Mouse (Mus musculus) v-Abl transformed pro-B cells (cell line): ENCODE data around the gene Mast1.

ENCODE experiments used
- in situ Hi-C, 2 experiments: fragments of 400-800 bp; cut with MboI; formaldehyde crosslinking; loops; one replicate each; pipeline ENCODE4 v1.15.1; 2025; ENCODE audit not compliant: unreplicated experiment in 2 of 2

The Mast1 gene

DNA sequence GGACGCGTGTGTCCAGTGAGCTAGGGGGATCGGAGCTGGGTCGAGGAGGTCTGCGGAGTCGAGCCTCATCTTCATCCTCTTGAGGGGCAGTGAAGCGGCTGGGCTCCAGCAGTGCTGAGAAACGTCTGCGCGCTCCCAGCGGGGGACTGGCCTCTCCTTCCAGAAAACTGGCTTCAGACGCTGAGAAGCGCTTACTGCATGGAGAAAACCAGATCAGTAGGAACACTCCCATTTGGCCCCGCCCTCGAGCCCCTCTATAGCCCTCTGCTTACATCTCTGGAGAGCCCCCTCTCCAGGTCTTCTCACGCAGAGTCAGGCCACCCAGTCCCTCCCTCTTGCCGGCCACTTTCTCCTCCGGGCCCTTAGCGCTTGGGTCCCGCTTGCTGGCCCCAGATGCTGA, 19.4 kb downstream of the Mast1 start:
- in situ Hi-C loops: no loop called here

DNA sequence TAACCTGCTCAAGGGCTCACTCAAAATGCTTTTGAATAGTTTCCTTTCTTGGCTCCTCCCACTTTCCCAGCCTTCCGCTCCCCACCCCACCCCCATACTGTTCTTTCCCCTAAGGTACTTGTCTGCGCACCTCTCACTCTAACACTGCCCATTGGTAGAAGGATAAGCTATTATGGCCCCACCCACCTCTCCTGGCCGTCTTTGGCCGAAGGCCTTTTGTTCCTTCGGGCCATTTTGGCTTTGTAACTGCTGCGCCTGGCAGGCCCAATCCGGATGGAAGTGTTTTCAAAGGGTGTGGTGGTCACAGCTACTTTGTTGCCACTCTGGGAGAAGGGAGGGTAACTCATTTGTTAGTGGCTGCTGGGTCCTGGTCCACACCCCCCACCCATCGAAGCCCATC, 21.9 kb downstream of the Mast1 start:
- in situ Hi-C loops: no loop called here

DNA sequence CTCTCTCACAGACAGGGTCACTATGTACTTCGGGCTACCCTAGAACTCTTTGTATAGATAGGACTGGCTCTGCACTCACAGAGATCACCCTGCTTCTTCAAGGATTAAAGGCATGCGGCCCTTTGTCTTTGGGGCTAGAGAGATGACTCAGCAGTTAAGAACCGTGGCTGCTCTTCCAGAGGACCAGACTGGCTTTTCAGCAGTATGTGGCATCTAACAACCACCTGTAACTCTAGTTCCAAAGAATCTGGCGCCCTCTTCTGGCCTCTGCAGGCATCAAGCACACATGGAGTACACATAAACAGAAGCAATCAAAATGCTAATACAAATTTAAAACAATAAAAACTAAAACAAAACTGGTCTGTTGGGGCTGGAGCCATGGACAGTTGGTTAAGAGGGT, 23.2 kb downstream of the Mast1 start:
- in situ Hi-C loops: no loop called here

DNA sequence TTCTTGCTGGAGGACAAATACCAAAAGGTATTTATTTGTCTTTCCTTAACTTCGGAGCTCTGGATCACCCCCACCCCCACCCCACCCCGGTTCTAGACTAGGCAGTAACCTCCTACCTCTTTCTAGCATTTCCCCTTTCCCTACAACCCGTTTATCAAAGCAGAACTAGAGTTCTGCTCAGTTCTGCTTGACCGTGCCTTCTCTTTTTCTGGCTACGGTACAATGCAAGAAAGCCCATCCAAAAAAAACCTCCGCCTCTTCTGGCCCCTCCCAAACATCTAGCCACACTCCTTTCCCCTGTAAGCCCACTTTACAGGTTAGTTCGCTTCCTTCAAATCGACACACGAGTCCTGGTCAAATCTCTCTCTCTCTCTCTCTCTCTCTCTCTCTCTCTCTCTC, 23.7 kb downstream of the Mast1 start:
- in situ Hi-C loops: no loop called here

DNA sequence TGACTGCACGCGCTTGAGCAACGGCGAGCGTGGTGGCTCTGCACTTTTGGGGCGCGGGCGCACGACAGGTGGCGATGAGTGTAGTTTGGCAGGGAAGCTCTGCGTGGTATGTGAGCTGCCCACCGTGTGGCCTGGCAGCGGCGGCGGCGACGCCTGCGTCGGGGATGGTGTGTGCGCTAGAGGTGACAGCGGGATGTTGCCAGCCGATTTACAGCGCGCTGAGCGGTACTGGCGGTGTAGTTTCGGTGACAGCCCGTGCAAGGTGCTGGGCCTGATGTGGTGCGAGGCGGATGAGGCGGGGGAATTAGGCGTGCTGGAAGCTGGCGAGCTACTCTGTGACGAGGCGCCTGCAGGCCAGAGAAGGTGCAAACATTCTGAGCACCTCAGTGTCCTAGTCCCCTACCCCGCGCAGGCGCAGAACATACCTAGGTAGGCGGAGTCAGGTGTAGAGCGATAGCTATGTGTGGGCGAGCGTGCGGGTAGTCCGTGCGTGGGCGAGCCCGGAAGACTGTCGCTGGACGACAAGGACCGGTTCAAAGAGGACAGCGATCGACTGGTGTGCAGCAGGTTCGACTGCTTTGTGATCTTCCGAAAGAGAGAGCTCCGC, 24.2 kb downstream of the Mast1 start:
- in situ Hi-C loops: no loop called here

DNA sequence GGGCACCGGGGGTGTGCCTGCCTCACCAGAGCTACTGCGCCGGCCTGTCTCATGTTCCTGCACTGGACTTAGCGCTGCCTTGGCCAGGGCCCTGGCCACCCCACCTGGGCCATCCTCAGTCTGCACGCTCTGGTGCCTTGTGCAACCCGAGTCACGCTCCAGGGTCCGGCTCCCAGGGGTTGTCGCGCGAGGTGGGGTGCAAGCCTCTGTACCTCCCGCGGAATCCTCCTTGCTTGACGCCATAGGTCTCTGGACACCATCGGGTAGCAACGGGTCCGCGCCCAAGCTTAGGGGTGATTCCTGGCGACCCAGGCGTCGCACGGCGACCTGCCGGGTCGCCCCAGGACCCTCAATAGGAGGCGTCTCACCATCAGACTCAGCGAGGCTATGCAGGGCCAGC, 24.8 kb downstream of the Mast1 start:
- in situ Hi-C loops: no loop called here

DNA sequence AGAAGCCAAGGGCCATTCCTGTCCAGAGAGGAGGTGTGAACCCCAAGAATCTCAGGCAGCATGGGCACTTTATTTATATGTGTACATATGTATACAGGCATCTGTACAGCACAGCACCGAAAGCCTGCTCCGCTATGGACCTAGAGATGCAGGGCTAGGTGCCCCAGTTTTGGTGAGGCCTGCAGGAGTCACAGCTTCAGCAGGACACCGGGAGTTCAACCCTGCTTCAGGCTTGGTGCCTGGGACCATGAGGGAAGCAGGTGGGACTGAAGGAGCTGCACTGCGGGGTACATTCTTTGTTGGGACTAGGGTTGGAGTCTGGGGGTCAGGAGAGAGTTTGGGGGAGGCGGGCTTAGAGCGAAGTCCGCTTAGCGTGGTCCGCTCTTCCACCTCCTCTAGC, 25.3 kb downstream of the Mast1 start:
- in situ Hi-C loops: no loop called here

DNA sequence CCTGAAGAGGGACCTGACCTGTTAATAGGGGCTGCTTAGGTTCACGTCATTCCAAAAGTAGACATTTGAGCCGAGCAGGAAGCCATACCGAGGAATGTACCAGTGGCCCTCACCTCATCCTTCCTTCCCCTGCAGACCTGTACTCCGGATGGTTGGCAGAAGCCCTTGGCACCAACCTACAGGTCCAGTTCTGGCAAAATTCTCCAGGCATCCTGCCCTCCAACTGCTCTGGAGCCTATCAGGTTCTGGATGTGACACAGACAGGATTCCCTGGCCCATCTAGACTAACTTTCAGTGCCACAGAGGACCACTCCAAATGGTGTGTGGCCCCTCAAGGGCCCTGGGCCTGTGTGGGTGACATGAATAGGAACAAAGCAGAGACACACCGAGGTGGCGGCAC, 26.6 kb downstream of the Mast1 start:
- in situ Hi-C loops: no loop called here

DNA sequence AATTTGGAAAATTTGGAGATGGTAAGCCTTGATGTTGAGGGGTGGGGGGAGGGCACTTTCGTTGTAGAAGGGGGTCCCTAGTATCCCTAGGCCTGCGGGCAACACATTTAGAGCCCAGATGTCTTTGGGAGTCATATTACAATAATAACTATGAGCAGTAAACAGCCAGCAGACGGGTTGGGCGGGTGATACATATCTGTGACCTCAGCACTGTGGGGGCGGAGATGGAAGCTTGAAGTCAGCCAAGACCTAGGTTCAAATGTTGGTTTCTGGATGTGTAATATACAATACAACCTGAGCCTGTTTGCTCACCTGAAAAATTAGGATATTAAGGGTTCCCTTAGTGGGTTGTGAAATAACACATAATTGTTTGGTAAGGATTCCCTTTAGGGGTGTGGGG, 27.2 kb downstream of the Mast1 start:
- in situ Hi-C loops: loop anchor here (5.0 to 10.0 kb wide), 4 partner anchors 65 to 315 kb away; partner anchors contain the start of genes Rad23a (in 2 of the 2) and Calr (in 1 of the 2)

DNA sequence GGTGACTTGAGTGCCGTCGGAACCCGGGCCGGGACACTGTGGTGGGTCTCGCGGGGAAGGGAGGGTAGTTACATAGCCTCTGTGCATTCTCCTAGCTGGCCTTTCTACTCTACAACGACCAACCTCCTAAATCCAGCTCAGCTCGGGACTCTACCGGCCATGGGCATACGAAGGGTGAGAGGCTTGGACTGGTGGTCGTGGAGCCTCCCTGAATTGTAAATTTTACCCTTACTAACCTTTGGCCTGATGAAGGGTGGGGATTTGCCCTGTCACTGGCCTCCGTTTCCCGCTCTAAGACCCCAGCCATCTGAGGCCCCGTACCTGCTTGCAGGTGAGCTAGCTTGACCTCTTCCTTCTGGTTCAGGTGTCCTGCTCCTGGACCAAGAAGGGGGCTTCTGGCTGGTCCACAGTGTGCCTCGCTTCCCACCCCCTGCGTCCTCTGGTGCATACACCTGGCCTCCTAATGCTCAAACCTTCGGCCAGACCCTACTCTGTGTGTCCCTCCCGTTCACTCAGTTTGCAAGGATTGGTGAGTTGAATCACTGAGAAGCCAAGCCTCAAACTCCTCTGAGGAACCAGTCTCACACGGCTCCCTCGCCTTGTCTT, 27.9 kb downstream of the Mast1 start:
- in situ Hi-C loops: loop anchor here (5.0 to 10.0 kb wide), 4 partner anchors 64 to 314 kb away; partner anchors contain the start of genes Rad23a (in 2 of the 2) and Calr (in 1 of the 2)

DNA sequence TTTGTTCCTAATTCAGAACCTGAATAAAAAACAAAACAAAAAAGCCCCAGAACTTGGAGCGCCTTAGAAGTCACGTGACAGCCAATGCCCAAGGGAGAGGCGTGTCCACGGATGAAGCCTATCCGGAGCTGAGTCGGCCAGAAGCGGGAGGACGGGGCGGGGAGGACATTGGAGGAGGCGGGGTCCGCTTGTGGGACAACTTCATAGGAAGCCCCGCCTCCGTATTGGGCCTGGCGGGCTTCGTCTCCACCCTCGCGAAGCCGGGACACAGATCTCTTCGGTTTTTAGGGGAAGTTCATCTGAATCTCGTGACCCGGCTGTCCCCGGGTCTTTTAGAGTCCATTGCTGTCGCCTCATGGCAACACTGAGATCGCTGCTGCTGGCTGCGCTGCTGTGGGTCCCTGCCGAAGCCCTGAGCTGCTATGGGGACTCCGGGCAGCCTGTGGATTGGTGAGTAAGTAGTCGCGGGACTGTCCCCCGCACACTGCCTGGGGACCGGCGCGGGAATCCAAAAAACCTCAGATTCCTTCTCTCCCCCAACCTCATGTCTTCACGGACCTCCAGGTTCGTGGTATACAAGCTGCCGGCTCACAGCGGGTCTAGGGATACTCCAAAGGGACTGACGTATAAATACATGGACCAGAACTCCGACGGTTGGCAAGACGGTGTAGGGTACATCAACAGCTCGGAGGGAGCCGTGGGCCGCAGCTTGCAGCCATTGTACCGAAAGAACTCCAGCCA, 28.6 kb downstream of the Mast1 start, which contains the start of gene Dnase2a:
Dnase2a (plus strand) TSS at position 140 of the 741 bp plus-strand sequence.
- in situ Hi-C loops: loop anchor here (5.0 to 10.0 kb wide), 4 partner anchors 64 to 314 kb away; partner anchors contain the start of genes Rad23a (in 2 of the 2) and Calr (in 1 of the 2)

DNA sequence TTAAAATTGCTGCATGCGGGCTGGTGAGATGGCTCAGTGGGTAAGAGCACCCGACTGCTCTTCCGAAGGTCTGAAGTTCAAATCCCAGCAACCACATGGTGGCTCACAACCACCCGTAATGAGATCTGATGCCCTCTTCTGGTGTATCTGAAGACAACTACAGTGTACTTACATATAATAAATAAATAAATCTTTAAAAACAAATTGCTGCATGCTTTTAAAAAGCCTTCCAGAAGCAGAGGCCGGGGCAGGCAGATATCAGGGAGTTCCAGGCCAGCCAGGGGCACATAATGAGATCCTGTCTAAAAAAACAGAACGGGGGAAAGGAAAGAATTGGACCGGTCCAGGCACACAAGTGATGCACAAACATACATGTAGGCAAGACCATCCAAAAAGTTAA, 29.2 kb downstream of the Mast1 start:
- in situ Hi-C loops: loop anchor here (5.0 to 10.0 kb wide), 4 partner anchors 63 to 313 kb away; partner anchors contain the start of genes Rad23a (in 2 of the 2) and Calr (in 1 of the 2)

DNA sequence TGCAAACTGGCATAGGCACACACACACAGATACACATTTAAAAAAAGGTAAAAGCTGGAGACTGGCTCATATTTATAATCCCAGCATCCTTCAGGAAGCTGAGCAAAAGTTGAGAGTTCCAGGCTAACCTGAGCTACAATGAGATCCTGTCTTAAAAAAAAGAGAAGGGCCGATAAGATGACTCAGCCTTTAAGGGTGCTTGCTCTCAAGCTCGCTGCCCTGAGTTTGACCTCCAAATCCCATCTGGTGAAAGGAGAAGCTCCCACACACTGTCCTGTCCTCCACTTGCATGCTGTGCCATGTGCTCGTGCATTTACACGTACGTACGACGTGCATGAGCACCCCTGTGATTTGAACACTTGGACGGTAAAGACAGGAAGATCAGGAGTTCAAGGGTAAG, 29.7 kb downstream of the Mast1 start:
- in situ Hi-C loops: loop anchor here (5.0 to 10.0 kb wide), 4 partner anchors 63 to 313 kb away; partner anchors contain the start of genes Rad23a (in 2 of the 2) and Calr (in 1 of the 2)

DNA sequence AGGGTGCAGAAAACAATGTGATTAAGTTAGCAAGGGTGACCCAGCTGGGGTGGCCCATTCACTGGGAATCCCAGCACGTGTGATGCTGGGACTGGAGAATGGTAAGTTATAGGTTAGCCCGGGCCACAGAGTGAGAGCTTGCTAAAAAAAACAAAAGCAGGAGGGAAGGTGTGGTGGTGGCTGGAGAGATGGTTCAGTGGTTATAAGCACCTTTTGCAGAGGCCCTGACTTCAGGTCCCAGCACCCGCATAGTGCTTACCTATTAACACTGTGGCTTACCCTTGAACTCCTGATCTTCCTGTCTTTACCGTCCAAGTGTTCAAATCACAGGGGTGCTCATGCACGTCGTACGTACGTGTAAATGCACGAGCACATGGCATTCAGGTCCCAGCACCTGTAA, 30.1 kb downstream of the Mast1 start:
- in situ Hi-C loops: loop anchor here (5.0 to 10.0 kb wide), 4 partner anchors 62 to 312 kb away; partner anchors contain the start of genes Rad23a (in 2 of the 2) and Calr (in 1 of the 2)

DNA sequence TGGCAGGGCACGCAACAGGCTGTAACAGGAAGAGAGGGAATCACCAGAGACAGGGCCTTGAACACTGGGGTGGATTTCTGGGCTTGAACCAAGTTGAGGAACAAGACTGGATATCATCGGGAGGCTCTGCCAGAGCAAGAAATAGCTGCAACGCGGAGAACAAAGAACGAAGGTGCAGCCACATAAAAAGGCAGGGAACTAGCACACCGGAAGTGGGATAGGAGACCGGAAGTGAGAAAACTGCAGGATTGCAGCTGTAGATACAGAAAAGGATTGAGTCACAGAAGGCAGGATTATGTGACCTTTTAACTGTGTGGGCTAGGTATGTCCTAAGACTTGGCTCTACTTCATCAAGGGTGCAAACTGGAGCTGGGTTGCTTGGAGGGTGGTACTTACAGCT, 32.8 kb downstream of the Mast1 start:
- in situ Hi-C loops: loop anchor here (10.0 kb wide), 3 partner anchors 60 to 310 kb away; partner anchors contain the start of genes Calr (in 1 of the 2) and Rad23a (in 1 of the 2)

DNA sequence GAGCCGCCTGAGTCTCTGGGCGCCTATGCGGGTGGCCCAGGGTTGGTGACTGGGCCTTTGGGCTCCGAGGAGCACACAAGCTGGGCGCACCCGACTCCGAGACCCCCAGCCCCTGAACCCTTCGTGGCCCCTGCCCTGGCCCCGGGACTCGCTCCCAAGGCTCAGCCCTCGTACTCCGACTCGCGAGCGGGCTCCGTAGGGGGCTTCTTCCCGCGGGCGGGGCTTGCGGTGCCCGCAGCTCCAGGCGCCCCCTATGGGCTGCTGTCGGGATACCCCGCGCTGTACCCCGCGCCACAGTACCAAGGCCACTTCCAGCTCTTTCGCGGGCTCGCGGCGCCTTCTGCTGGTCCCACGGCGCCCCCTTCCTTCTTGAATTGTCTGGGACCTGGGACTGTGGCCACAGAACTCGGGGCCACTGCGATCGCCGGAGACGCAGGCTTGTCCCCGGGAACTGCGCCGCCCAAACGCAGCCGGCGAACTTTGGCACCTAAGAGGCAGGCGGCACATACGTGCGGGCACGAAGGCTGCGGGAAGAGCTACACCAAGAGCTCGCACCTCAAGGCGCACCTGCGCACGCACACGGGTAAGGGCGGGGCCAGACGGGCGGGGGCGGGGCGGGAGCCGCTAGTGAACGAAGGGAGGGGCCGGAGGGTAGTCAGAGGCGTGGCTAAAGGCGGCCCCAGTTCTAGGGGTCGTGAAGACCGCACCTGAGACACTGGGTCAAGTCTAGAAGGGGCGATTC, 34.1 kb downstream of the Mast1 start:
- in situ Hi-C loops: loop anchor here (10.0 kb wide), 3 partner anchors 58 to 308 kb away; partner anchors contain the start of genes Calr (in 1 of the 2) and Rad23a (in 1 of the 2)

DNA sequence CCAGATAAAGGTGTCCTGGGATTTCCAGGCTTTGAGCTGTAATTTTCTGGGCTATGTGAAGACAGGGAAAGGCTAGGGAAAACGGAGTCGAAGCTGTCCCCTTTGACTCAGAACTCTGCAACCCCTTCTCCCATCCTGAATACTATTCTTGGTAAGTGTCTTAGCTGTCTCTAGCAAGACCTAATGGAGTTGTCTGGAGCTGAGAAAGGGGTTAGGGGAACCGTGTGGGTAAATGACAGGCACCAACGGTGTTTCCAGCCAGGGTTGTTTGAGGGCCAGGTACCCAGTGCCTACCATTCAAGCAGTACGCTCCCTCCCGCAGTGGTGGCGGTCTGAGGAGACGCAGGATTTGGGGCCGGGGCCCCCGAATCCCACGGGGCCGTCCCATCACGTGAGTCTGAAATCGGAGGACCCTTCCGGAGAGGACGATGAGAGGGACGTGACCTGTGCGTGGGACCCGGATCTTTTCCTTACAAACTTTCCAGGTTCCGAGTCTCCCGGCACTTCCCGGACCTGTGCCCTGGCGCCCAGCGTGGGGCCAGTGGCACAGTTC, 34.7 kb downstream of the Mast1 start:
- in situ Hi-C loops: loop anchor here (10.0 kb wide), 3 partner anchors 58 to 308 kb away; partner anchors contain the start of genes Calr (in 1 of the 2) and Rad23a (in 1 of the 2)

DNA sequence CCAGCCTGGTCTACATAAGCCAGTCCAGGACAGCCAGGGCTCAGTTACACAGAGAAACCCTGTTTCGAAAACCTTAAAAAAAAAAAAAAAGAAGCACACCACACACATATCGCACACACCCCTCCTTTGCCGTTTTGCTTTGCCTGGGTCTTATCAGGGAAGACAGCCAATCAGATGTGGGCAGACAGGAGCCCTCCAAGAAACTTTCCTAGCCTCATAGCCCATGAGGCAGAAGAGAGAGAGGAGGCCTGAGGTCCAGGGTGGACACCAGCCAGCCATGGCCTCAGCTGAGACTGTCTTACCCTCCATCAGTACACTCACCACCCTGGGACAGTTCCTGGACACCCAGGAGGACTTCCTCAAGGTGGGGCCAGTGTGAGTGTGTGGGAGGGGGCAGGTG, 35.4 kb downstream of the Mast1 start, which contains the start of gene Klf1:
Klf1 (plus strand) TSS at position 177 of the 400 bp plus-strand sequence.
- in situ Hi-C loops: loop anchor here (10.0 kb wide), 3 partner anchors 57 to 307 kb away; partner anchors contain the start of genes Calr (in 1 of the 2) and Rad23a (in 1 of the 2)

DNA sequence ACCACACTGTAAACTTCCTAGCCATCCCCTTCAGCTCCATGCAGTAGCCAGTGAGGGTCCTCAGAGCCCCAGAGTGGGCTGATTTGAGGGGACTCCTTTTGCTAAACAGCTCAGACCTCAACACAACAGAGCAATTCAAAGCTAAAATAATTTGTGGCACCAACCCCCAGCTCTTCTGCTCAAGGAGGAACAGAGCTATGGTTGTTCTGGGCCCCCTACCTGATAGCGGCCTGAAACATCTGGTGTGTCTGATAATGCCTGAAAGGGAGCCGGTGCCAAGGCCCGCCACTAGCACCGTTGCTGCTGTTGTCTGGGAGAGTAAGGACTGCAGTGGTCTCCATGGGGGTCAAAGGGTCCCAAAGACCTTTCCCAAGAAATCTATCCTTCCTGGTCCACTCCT, 36.1 kb downstream of the Mast1 start:
- in situ Hi-C loops: loop anchor here (10.0 kb wide), 3 partner anchors 56 to 306 kb away; partner anchors contain the start of genes Calr (in 1 of the 2) and Rad23a (in 1 of the 2)
